Mouse (Mus musculus) kidney, embryonic 16.5 days (tissue): ENCODE results near the gene Cdv3. TPM values are rescaled to one million over a fixed set of nuclear protein-coding genes. Genes with fewer than 3 reads are reported as not detected.
"Not testable (repeated sequence)": the region's sequence is repeated elsewhere in the genome, so short reads cannot be mapped to it uniquely, and the experiment has no call there.

Experiments
- ATAC-seq: fragments of 200-750 bp; cut with Nextera tagmentation; 2 replicates; pipeline ENCODE4 v1.8.0; 2017; ENCODE audit warnings: moderate TSS enrichment; ENCODE audit not compliant: low FRiP score, low TSS enrichment
- H3K27ac ChIP-seq: fragments of 300-500 bp; sonication (generic); 2 replicates; pipeline ENCODE4 v1.5.1; 2014; ENCODE audit warnings: low read length
- H3K27me3 ChIP-seq: fragments of 300-500 bp; sonication (generic); 2 replicates; pipeline ENCODE4 v1.6.1; 2014; ENCODE audit warnings: low read length, control low read depth, mixed read lengths; ENCODE audit not compliant: insufficient read depth
- H3K36me3 ChIP-seq: fragments of 300-500 bp; sonication (generic); 2 replicates; pipeline ENCODE4 v1.6.1; 2014; ENCODE audit warnings: low read length, control low read depth, mixed read lengths; ENCODE audit not compliant: insufficient read depth
- H3K4me1 ChIP-seq: fragments of 300-500 bp; sonication (generic); 2 replicates; pipeline ENCODE4 v1.6.1; 2014; ENCODE audit warnings: low read length, control low read depth, mixed read lengths; ENCODE audit not compliant: insufficient read depth
- H3K4me2 ChIP-seq: fragments of 300-500 bp; sonication (generic); replicated peaks from 2 replicates; pipeline ENCODE4 v1.6.1; 2014; ENCODE audit warnings: low read depth, low read length
- H3K4me3 ChIP-seq: fragments of 300-500 bp; sonication (generic); 2 replicates; pipeline ENCODE4 v1.5.1; 2014; ENCODE audit warnings: mild to moderate bottlenecking, low read length
- H3K9ac ChIP-seq: fragments of 300-500 bp; sonication (generic); replicated peaks from 2 replicates; pipeline ENCODE4 v1.6.1; 2014; ENCODE audit warnings: low read length
- H3K9me3 ChIP-seq: fragments of 300-500 bp; sonication (generic); 2 replicates; pipeline ENCODE4 v1.6.1; 2016; ENCODE audit warnings: low read length, control low read depth
- WGBS: fragments of 180-500 bp; shearing (Covaris S2); extraction: QIAGEN DNeasy Blood & Tissue Kit; methylation state at CpG from one replicate; pipeline ENCODE4 v1.1.7; 2014; 5-methylcytosine and 5-hydroxymethylcytosine counted together
- polyA plus RNA-seq: library from polyadenylated mRNA; unstranded; fragments of >200 nt; fragmentation: Nextera tagmentation; extraction: Ambion mirVana; gene quantifications from 2 replicates; pipeline ENCODE4 v1.2.1, GENCODE M21; 2015

The Cdv3 gene
- polyA plus RNA-seq, 1 experiment from 2014 or later, result 102 TPM

GRCm38 (mm10) chr9:103357893-103358292 lies 7.7 kb downstream of the Cdv3 start:
- Histone ChIP-seq H3K27me3 (no peaks in the 10 kb centered on the region), H3K4me2 (no peak overlapping the region), H3K4me3 (no peak overlapping the region), H3K4me1 (peaks cover 4% of the 10 kb centered on the region), H3K9ac (no peak overlapping the region), H3K9me3 (no peaks in the 10 kb centered on the region), H3K27ac (no peak overlapping the region), H3K36me3 (peaks cover 50% of the 10 kb centered on the region)
- no peak for ATAC-seq

- ATAC-seq, H3K27me3 ChIP-seq, H3K9me3 ChIP-seq, H3K4me2 ChIP-seq, H3K27ac ChIP-seq, H3K4me3 ChIP-seq, H3K4me1 ChIP-seq, H3K9ac ChIP-seq: not testable (repeated sequence)
- H3K36me3 ChIP-seq, result peaks cover 53% of the 10 kb centered on the region
- 77% methylated on average over 7 of the region's 7 CpGs for WGBS
These were observed 12.0 kb downstream of the Cdv3 start for GRCm38 (mm10) chr9:103353500-103354260.

DNA sequence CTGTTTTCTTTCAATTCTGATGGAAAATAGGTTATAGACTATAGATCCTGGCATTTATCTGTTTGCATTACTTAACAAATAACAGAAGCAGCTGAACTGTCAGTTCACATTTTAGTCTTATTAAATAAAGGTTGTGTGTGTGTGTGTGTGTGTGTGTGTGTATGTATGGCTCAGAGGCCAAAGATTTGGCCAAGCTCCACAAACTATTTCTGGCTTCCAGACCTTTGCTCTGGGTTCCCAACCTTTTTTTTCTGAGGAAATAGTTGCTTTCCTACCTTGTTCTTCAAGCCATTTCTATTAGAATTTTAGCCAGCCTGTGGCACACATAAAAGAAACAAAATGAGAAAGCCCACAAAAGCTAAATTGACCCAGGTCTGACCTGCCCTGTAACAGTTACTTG lies 16.8 kb downstream of the Cdv3 start:
- ATAC-seq, result no peak
- H3K36me3 ChIP-seq, result peaks cover 61% of the 10 kb centered on the region

DNA sequence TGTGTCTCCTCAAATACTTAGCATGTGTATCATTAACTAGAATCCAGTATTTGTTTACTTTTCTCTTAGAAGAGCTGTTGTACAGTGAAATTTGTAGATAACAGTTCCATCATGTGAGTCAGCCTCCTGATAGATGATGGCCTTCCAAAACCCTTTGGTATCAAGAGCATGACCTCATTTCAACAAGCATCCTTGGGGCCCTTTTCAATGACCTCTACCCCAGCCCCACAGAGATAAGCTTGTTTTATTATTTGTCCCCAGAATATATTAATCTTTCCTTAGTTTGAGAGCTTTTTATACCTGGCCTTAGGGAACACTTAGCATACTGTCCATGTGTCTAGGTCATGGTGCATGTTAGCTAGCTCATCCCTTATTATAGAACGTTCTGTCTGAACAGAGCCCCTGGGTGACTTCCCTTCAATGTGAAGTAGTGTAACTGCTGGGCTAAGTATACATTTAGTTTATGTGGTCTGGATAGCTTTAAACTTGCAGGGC lies 17.6 kb downstream of the Cdv3 start:
- peaks cover 67% of the 10 kb centered on the region for H3K36me3 ChIP-seq
- H3K9me3 ChIP-seq, result no peaks in the 10 kb centered on the region
- ATAC-seq, result no peak
- H3K9ac ChIP-seq, result no peak overlapping the region
- no peak overlapping the region for H3K27ac ChIP-seq
- H3K4me1 ChIP-seq, result no peaks in the 10 kb centered on the region
- no peaks in the 10 kb centered on the region for H3K27me3 ChIP-seq
- H3K4me2 ChIP-seq, result no peak overlapping the region
- 70% methylated on average over 1 of the region's 1 CpGs for WGBS
- no peak overlapping the region for H3K4me3 ChIP-seq

More for the DNA sequence above, 16.8 kb downstream of the Cdv3 start:
- Histone ChIP-seq H3K4me2 (no peak overlapping the region), H3K27me3 (no peaks in the 10 kb centered on the region), H3K4me3 (no peak overlapping the region), H3K27ac (no peak overlapping the region), H3K4me1 (no peaks in the 10 kb centered on the region), H3K9me3 (no peaks in the 10 kb centered on the region), H3K9ac (no peak overlapping the region)

GRCm38 (mm10) chr9:103347045-103347444 lies 18.6 kb downstream of the Cdv3 start:
- no peaks in the 10 kb centered on the region for H3K27me3 ChIP-seq
- ATAC-seq, result no peak
- no peak overlapping the region for H3K27ac ChIP-seq
- no peaks in the 10 kb centered on the region for H3K9me3 ChIP-seq
- no peaks in the 10 kb centered on the region for H3K4me1 ChIP-seq
- H3K4me2 ChIP-seq, result no peak overlapping the region
- peaks cover 66% of the 10 kb centered on the region for H3K36me3 ChIP-seq
- WGBS, result 85% methylated on average over 4 of the region's 4 CpGs
- no peak overlapping the region for H3K4me3 ChIP-seq
- no peak overlapping the region for H3K9ac ChIP-seq

DNA sequence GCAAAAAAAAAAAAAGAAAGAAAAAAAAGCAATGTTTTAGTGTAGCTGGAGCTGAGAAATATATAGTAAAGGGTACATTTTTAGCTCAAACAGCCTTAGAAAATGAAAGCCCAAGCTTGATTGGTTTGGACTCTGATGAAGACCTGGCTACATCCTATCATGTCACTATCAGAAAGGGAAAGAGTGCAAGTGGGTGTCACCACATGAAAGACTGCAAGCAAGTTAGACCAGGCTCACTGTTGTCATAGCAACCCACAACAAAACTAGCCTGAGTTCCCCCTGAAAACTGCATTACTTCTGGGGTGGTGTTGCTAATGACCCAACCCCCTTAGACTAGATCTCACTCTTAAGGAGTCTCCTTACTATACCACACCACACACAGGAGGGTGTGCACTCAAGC lies 28.7 kb downstream of the Cdv3 start:
- Histone ChIP-seq H3K27ac (no peak overlapping the region), H3K27me3 (no peaks in the 10 kb centered on the region), H3K4me3 (no peak overlapping the region), H3K4me1 (no peaks in the 10 kb centered on the region), H3K9ac (no peak overlapping the region), H3K9me3 (no peaks in the 10 kb centered on the region), H3K4me2 (no peak overlapping the region), H3K36me3 (peaks cover 82% of the 10 kb centered on the region)
- no peak for ATAC-seq

GRCm38 (mm10) chr9:103332663-103333062 lies 33.0 kb downstream of the Cdv3 start:
- Histone ChIP-seq H3K4me2 (no peak overlapping the region), H3K4me3 (no peak overlapping the region), H3K27ac (no peak overlapping the region), H3K9ac (no peak overlapping the region), H3K4me1 (no peaks in the 10 kb centered on the region), H3K27me3 (no peaks in the 10 kb centered on the region), H3K36me3 (peaks cover 75% of the 10 kb centered on the region), H3K9me3 (no peaks in the 10 kb centered on the region)
- no peak for ATAC-seq
- whole genome bisulfite sequencing, result 84% methylated on average over 6 of the region's 6 CpGs

GRCm38 (mm10) chr9:103326449-103326848 lies 39.2 kb downstream of the Cdv3 start:
- Histone ChIP-seq H3K4me3 (no peak overlapping the region), H3K9me3 (no peaks in the 10 kb centered on the region), H3K27ac (no peak overlapping the region), H3K4me2 (no peak overlapping the region), H3K9ac (no peak overlapping the region), H3K36me3 (peaks cover 68% of the 10 kb centered on the region), H3K27me3 (no peaks in the 10 kb centered on the region), H3K4me1 (no peaks in the 10 kb centered on the region)
- WGBS, result 78% methylated on average over 9 of the region's 9 CpGs
- ATAC-seq, result no peak

- no peaks in the 10 kb centered on the region for H3K27me3 ChIP-seq
- H3K9me3 ChIP-seq, result no peaks in the 10 kb centered on the region
- no peak for ATAC-seq
- H3K4me2 ChIP-seq, result no peak overlapping the region
- peaks cover 73% of the 10 kb centered on the region for H3K36me3 ChIP-seq
- H3K27ac ChIP-seq, result no peak overlapping the region
- no peak overlapping the region for H3K9ac ChIP-seq
- 83% methylated on average over 1 of the region's 2 CpGs for WGBS
- no peaks in the 10 kb centered on the region for H3K4me1 ChIP-seq
- no peak overlapping the region for H3K4me3 ChIP-seq
These were observed 41.0 kb downstream of the Cdv3 start for GRCm38 (mm10) chr9:103324678-103325077.

DNA sequence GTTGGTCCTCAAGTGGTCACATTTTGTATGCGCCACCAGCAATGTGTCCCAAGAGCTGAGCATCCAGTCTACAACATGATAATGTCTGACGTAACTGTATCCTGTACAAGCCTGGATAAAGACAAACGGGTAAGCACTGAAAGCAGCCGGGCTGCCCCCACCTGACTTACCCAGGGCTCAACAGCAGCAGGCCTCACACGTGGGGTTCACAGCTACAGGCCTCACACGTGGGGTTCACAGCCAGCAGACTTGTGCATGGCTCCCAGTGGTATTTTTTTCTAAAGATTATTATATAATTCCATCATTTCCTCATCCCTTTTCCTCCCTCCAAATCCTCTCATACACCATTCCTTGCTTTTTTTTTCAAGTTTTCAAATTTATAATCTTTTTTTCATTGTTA lies 55.8 kb downstream of the Cdv3 start:
- WGBS, result 79% methylated on average over 6 of the region's 6 CpGs

More for the DNA sequence above, 55.8 kb downstream of the Cdv3 start:
- Histone ChIP-seq H3K9me3 (no peaks in the 10 kb centered on the region), H3K4me2 (no peak overlapping the region), H3K36me3 (peaks cover 42% of the 10 kb centered on the region), H3K9ac (no peak overlapping the region), H3K4me1 (peaks cover 16% of the 10 kb centered on the region), H3K27ac (no peak overlapping the region), H3K27me3 (no peaks in the 10 kb centered on the region), H3K4me3 (no peak overlapping the region)
- ATAC-seq, result no peak
